Mouse (Mus musculus) lung, embryonic 14.5 days (tissue): ENCODE measurements at regions not wholly inside any gene's neighbourhood (a gene's known extent, or its start where the extent isn't known, plus 50 kb on each side); places are given as distances from the start of the nearest gene placed in this dataset.

Experiments used
- ATAC-seq: fragments of 200-750 bp; cut with Nextera tagmentation; 2 replicates; pipeline ENCODE4 v1.8.0; 2017; ENCODE audit warnings: mild to moderate bottlenecking, moderate TSS enrichment, moderate library complexity; ENCODE audit not compliant: insufficient read depth
- DNase-seq: peaks from one replicate; pipeline ENCODE4 v3.0.0-alpha.2; 2015
- H3K27ac ChIP-seq: fragments of 300-500 bp; sonication (generic); 2 replicates; pipeline ENCODE4 v1.5.1; 2014; ENCODE audit warnings: low read depth, mild to moderate bottlenecking, moderate library complexity
- H3K27me3 ChIP-seq: fragments of 300-500 bp; sonication (generic); 2 replicates; pipeline ENCODE4 v1.6.1; 2014; ENCODE audit warnings: low read length, control low read depth; ENCODE audit not compliant: insufficient read depth
- H3K36me3 ChIP-seq: fragments of 300-500 bp; sonication (generic); 2 replicates; pipeline ENCODE4 v1.6.1; 2014; ENCODE audit warnings: control low read depth; ENCODE audit not compliant: insufficient read depth
- H3K4me1 ChIP-seq: fragments of 300-500 bp; sonication (generic); 2 replicates; pipeline ENCODE4 v1.6.1; 2014; ENCODE audit warnings: antibody characterized with exemption, control low read depth; ENCODE audit not compliant: insufficient read depth
- H3K4me2 ChIP-seq: fragments of 300-500 bp; sonication (generic); 2 replicates; pipeline ENCODE4 v1.6.1; 2014; ENCODE audit warnings: mild to moderate bottlenecking
- H3K4me3 ChIP-seq: fragments of 300-500 bp; sonication (generic); 2 replicates; pipeline ENCODE4 v1.5.1; 2014; ENCODE audit warnings: low read depth, low read length
- H3K9ac ChIP-seq: fragments of 300-500 bp; sonication (generic); 2 replicates; pipeline ENCODE4 v1.6.1; 2014
- H3K9me3 ChIP-seq: fragments of 300-500 bp; sonication (generic); 2 replicates; pipeline ENCODE4 v1.6.1; 2016; ENCODE audit warnings: low read depth, low read length, control low read depth
- CTCF ChIP-seq: IDR thresholded peaks from 2 replicates; pipeline ENCODE4 v1.5.1; 2016; ENCODE audit warnings: antibody characterized with exemption, low read depth
- whole genome bisulfite sequencing: fragments of 180-500 bp; shearing (Covaris S2); extraction: QIAGEN DNeasy Blood & Tissue Kit; methylation state at CpG from one replicate; pipeline ENCODE4 v1.1.7; 2014; 5-methylcytosine and 5-hydroxymethylcytosine counted together

DNA sequence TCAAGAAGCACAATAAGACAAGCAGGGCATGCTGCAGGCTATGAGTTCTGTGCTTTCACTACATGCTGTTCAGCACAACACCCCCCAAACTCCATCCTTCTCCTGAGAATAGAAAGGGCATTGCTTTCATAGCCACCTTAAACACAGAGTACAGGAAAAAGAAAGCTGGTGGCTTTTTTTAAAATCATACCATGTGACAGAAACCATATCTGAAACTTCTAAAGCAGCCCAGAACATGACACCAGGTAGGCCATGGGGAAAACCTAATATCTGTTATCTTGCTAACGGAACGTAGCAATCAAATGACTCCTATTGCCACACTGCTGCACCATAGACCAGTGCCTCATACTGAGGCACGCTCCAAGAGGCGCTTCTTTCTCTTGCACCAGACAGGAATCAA lies 139.3 kb upstream of the Jmjd1c start:
- Histone ChIP-seq H3K9ac (no peak overlapping the region), H3K36me3 (no peaks in the 10 kb centered on the region), H3K4me3 (no peak overlapping the region), H3K9me3 (no peaks in the 10 kb centered on the region), H3K27me3 (no peaks in the 10 kb centered on the region), H3K4me1 (no peaks in the 10 kb centered on the region), H3K27ac (no peak overlapping the region), H3K4me2 (no peak overlapping the region)
- DNase-seq (no peak), ATAC-seq (no peak)
- TF ChIP-seq CTCF = no peak
- 90% methylated on average over 4 of the region's 4 CpGs for WGBS

GRCm38 (mm10) chr10:66957373-66957772 lies 138.6 kb upstream of the Jmjd1c start:
- no peak overlapping the region for H3K27ac ChIP-seq
- DNase-seq (no peak), ATAC-seq (no peak)
- no peak overlapping the region for H3K9ac ChIP-seq
- no peak overlapping the region for H3K4me3 ChIP-seq
- no peaks in the 10 kb centered on the region for H3K9me3 ChIP-seq
- no peak for TF ChIP-seq CTCF
- no peak overlapping the region for H3K4me2 ChIP-seq
- no peaks in the 10 kb centered on the region for H3K4me1 ChIP-seq
- 83% methylated on average over 4 of the region's 4 CpGs for WGBS
- no peaks in the 10 kb centered on the region for H3K36me3 ChIP-seq
- no peaks in the 10 kb centered on the region for H3K27me3 ChIP-seq
